Mouse (Mus musculus): ENCODE measurements at regions not wholly inside any gene's neighbourhood (a gene's known extent, or its start where the extent isn't known, plus 50 kb on each side); places are given as distances from the start of the nearest gene placed in this dataset.

- no peak for DNase-seq (ENCODE audit: extremely low read depth)
- no peak overlapping the region for H3K4me2 ChIP-seq (ENCODE audit: insufficient read depth, low read depth, poor library complexity, severe bottlenecking)
- H3K4me3 ChIP-seq (replicated peaks in 1 of 3; ENCODE audit: low read depth in 2 of 3, low read length in 2 of 3, poor library complexity in 1 of 3) = no peak overlapping the region
- no peaks in the 10 kb centered on the region for H3K36me3 ChIP-seq (replicated peaks in 1 of 2; ENCODE audit: control insufficient read depth in 1 of 2, insufficient read depth in 1 of 2, low read length in 1 of 2)
- peaks cover 11% of the 10 kb centered on the region for H3K27me3 ChIP-seq (replicated peaks)
- H3K27ac ChIP-seq (ENCODE audit: insufficient read depth, low read depth) = no peak overlapping the region
- H3K9ac ChIP-seq (ENCODE audit: insufficient read depth, low read depth) = no peak overlapping the region
- H3K4me1 ChIP-seq (ENCODE audit: control insufficient read depth in 1 of 2, insufficient read depth in 2 of 2) = no peaks in the 10 kb centered on the region
- H3K9me3 ChIP-seq (replicated peaks; ENCODE audit: low read length) = no peaks in the 10 kb centered on the region
- in situ Hi-C loops (cut with MboI; ENCODE audit: low pct_ligation_motif_present, low pct_unique_long_range_greater_than_20kb, low sequenced_read_pairs) = no loop called here
- no peaks in the 10 kb centered on the region for H3K79me2 ChIP-seq (replicated peaks; ENCODE audit: control insufficient read depth, extremely low read depth, insufficient read depth, poor library complexity, severe bottlenecking)
- dilution Hi-C loops (cut with MboI; ENCODE audit: extremely low pct_ligation_motif_present, extremely low pct_unique_long_range_greater_than_20kb, low sequenced_read_pairs) = no loop called here
- TF ChIP-seq HCFC1 (IDR thresholded peaks at IDR 0.05; ENCODE audit: low read depth, low read length) = no peak
- no peak for TF ChIP-seq JUND (conservative IDR thresholded peaks at IDR 0.05; ENCODE audit: low read depth, low read length)
Observed at GRCm38 (mm10) chr6:51193356-51193755, 239.1 kb upstream of the Nfe2l3 start.

- no peak for DNase-seq (ENCODE audit: extremely low read depth)
- no peaks in the 10 kb centered on the region for H3K9me3 ChIP-seq (replicated peaks; ENCODE audit: low read length)
- H3K4me2 ChIP-seq (ENCODE audit: insufficient read depth, low read depth, poor library complexity, severe bottlenecking) = no peak overlapping the region
- H3K4me3 ChIP-seq (replicated peaks in 1 of 3; ENCODE audit: low read depth in 2 of 3, low read length in 2 of 3, poor library complexity in 1 of 3) = no peak overlapping the region
- peaks cover 0 to 9% of the 10 kb centered on the region in 2 experiments; a peak in 2 of 4 replicates for H3K4me1 ChIP-seq (ENCODE audit: control insufficient read depth in 1 of 2, insufficient read depth in 2 of 2)
- H3K27ac ChIP-seq (ENCODE audit: insufficient read depth, low read depth) = no peak overlapping the region
- H3K9ac ChIP-seq (ENCODE audit: insufficient read depth, low read depth) = no peak overlapping the region
- H3K27me3 ChIP-seq (replicated peaks) = peaks cover 2% of the 10 kb centered on the region
- no peaks in the 10 kb centered on the region for H3K79me2 ChIP-seq (replicated peaks; ENCODE audit: control insufficient read depth, extremely low read depth, insufficient read depth, poor library complexity, severe bottlenecking)
- in situ Hi-C loops (cut with MboI; ENCODE audit: low pct_ligation_motif_present, low pct_unique_long_range_greater_than_20kb, low sequenced_read_pairs) (no loop called here), dilution Hi-C loops (cut with MboI; ENCODE audit: extremely low pct_ligation_motif_present, extremely low pct_unique_long_range_greater_than_20kb, low sequenced_read_pairs) (no loop called here)
- TF ChIP-seq MYC (IDR thresholded peaks at IDR 0.05; ENCODE audit: low read depth, low read length) = no peak
- no peak for TF ChIP-seq ZC3H11A (IDR thresholded peaks at IDR 0.05; ENCODE audit: low read depth, low read length)
- TF ChIP-seq KAT2A (IDR thresholded peaks at IDR 0.05; ENCODE audit: insufficient replicate concordance, low read length) = no peak
- TF ChIP-seq SMC3 (IDR thresholded peaks at IDR 0.05; ENCODE audit: low read depth, low read length) = no peak
- no peak for TF ChIP-seq CTCF (conservative IDR thresholded peaks at IDR 0.05 in 1 of 2, IDR thresholded peaks at IDR 0.05 in 1 of 2; ENCODE audit: low read depth in 2 of 2, low read length in 2 of 2)
- TF ChIP-seq NELFE (IDR thresholded peaks at IDR 0.05; ENCODE audit: low read depth, low read length) = no peak
- TF ChIP-seq ETS1 (conservative IDR thresholded peaks at IDR 0.05; ENCODE audit: low read depth, low read length) = no peak
- no peak for TF ChIP-seq RAD21 (IDR thresholded peaks at IDR 0.05; ENCODE audit: low read depth, low read length)
- TF ChIP-seq POLR2A (IDR thresholded peaks at IDR 0.05; ENCODE audit: low read depth, low read length) = no peak
- no peak for TF ChIP-seq UBTF (IDR thresholded peaks at IDR 0.05; ENCODE audit: low read depth, low read length)
- no peak for TF ChIP-seq SIN3A (IDR thresholded peaks at IDR 0.05; ENCODE audit: low read length)
- TF ChIP-seq MAX (IDR thresholded peaks at IDR 0.05; ENCODE audit: low read length) = no peak
- TF ChIP-seq ZNF384 (IDR thresholded peaks at IDR 0.05; ENCODE audit: low read depth, low read length) = no peak
- TF ChIP-seq MAZ (IDR thresholded peaks at IDR 0.05; ENCODE audit: low read depth, low read length) = no peak
- TF ChIP-seq MAFK (IDR thresholded peaks at IDR 0.05; ENCODE audit: insufficient replicate concordance, low read length) = no peak
- no peak for TF ChIP-seq JUND (conservative IDR thresholded peaks at IDR 0.05; ENCODE audit: low read depth, low read length)
- TF ChIP-seq E2F4 (IDR thresholded peaks at IDR 0.05; ENCODE audit: insufficient replicate concordance, low read depth, low read length) = no peak
- TF ChIP-seq ELF1 (IDR thresholded peaks at IDR 0.05; ENCODE audit: low read depth, low read length) = no peak
- H3K36me3 ChIP-seq (replicated peaks in 1 of 2; ENCODE audit: control insufficient read depth in 1 of 2, insufficient read depth in 1 of 2, low read length in 1 of 2) = no peaks in the 10 kb centered on the region
Observed at GRCm38 (mm10) chr6:51196391-51196790, 236.1 kb upstream of the Nfe2l3 start.
